Mouse (Mus musculus) c-Kit-positive CD71-negative TER-119-negative erythroid progenitor cells, embryonic 14.5 days (primary cell): ENCODE data around the gene Slc39a2.

Experiments
- DNase-seq: peaks from one replicate; pipeline ENCODE4 v3.0.0-alpha.2; 2013; ENCODE audit warnings: low read depth

The Slc39a2 gene

DNA sequence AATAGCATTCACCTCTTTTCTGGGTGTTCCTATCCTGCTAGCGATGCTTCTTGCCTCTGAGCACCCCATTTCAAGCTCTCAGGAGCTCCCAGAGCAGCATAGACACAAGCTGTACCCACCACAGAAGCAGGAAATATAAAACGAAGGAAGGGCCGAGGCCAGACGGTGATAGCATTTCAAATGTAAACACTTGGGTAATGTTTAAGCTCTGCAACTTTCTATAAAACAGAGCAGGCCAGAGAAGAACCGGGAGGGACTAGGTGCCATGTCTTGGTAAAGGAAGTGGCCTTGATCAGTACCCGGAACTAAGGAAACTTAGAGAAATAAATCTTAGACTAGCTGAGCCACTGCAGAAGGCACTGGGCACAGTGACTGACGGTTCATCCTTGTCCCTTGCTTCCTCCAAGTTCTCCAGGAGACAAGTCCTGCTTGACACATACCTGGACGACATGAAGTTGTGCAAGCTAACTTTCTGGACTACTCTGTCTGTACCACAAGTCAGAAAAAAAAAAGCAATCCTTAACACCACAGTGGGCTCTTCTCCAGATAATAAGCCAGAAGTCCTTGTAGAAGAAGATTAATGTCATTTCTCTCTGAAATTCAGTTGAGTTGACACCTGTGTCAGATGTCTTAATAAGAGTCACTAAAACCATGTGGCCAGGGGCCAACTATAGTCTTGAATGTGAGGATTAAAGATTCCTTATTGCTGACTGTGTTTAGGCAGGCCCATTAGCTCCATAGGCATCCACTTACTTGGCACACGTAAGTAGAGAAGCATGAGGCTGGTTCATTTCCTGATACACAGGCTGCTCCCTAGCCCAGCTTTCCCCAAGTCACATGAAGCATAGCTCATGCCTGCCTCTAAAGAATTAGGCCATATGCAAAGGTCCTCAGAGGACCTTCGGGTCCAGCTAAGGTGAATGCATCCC is 39.7 kb downstream of the Slc39a2 start:
- DNase-seq: no peak

DNA sequence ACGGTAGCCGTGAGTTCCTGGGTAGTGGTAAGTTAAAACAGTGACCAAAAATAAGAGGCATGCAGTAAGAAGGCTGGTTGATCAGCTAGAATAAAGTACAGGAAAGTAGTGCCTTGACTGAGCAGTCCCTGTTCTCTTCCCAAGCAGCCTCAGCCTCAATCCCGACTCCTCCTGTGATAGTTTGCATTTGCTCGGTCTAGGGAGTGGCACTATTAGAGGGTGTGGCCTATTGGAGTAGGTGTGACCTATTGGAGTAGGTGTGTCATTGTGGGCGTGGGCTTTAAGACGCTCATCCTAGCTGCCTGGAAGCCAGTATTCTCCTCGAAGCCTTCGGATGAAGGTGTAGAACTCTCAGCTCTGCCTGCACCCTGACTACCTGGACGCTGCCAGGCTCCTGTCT is 46.3 kb downstream of the Slc39a2 start:
- no peak for DNase-seq

DNA sequence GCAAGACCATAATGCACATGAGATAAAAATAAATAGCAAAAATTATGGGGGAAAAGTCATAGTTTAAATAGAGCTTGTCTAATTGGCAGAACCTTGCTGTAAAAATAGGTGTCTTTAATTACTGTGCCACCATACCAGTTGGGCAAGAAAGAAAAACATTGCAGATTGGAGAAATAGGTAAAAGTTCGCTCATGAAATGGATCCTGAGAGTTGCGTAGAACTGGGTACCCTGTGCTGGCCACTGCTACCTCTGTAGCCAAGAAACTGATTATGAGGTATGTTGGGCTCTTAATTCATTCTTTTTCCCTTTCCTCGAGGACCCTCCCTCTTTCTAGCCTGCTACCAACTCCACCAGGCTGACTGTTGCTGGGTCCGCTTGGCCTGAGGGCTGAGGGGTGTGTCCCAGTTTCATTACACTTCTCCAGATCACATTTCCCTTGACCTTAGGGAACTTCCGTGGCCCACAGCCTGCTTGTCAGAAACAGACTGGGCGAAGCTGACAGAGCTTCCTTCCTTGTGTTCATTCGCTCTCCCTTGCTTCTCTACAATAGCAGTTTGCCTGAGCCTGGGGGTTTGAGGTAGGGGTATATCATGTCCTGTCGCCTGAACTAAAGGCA is 48.4 kb downstream of the Slc39a2 start:
- no peak for DNase-seq

GRCm38 (mm10) chr14:51941577-51941976 is 48.9 kb downstream of the Slc39a2 start:
- DNase-seq: no peak

DNA sequence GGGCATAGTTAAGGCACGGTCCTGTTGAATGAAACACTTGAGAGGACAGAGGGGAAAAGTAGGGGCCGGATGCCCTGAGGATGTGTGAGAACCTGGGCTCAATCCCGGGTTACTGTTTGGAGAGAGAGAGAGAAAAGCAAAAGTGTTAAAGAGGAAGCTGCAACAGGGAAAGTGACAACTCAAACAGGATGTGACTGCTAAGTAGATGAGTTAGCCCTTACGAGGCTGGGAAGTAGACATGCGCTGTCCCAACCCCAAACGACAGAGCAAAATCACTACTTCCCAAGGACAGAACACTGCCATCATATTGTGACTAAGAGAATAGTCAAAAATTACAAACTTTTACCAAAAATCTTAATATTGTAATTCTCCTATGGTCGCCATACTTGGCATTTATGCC is 49.5 kb downstream of the Slc39a2 start:
- DNase-seq: no peak

GRCm38 (mm10) chr14:51943336-51943735 is 50.6 kb downstream of the Slc39a2 start:
- DNase-seq: no peak
